ENCODE assay signal across 11 mouse cellular contexts in genomic region chr15:6579769-6580261, GRCm38 (mm10). TPM values are rescaled to one million over a fixed set of nuclear protein-coding genes. Genes with fewer than 3 reads are reported as not detected.
DNase-seq lines count a peak whose midpoint lies in the region; ATAC-seq and TF ChIP-seq lines count a peak whose summit lies in the region.
"Had no signal": no experiment of that assay in that cellular context is flagged by ENCODE, and none has a peak within 500 bp of the region (broad histone marks: within the 10 kb centered on the region; RNA-seq: fewer than 3 reads in every experiment).

No protein-coding gene starts in this region.

- H3K27ac ChIP-seq in lung, embryonic 14.5 days (ENCODE audit: low read depth) = no peak overlapping the region

- DNase-seq in lung, embryonic 14.5 days = no peak
- DNase-seq in lung, postnatal 14 days = no peak
- peak; percentile 38 for DNase-seq in lung, postnatal 25 days (ENCODE audit: low spot score)
- DNase-seq in thymus, postnatal 36 days = peak; percentile 63 to 73
- DNase-seq in urinary bladder, adult 2 months (ENCODE audit: low spot score) = no peak
- DNase-seq in layer of hippocampus, adult 9-10 months (ENCODE audit: low spot score) = no peak
- no peak for DNase-seq in embryo, embryonic 9.5 days (ENCODE audit: extremely low spot score)
- DNase-seq: cerebellum, postnatal 36 days; gastrocnemius, postnatal 10 days; right cerebral cortex, postnatal 14 days had no signal

- no peak for ATAC-seq in lung, embryonic 14.5 days (ENCODE audit: insufficient read depth)
- peak; percentile 72 for ATAC-seq in granulocyte monocyte progenitor cell, adult 5-6 weeks (replicated peaks; ENCODE audit: poor library complexity, severe bottlenecking)

- H3K27me3 ChIP-seq in lung, embryonic 14.5 days (ENCODE audit: insufficient read depth, low read length) = no peaks in the 10 kb centered on the region

- no peak overlapping the region for H3K4me3 ChIP-seq in lung, embryonic 14.5 days (ENCODE audit: low read depth, low read length)

- no peaks in the 10 kb centered on the region for H3K9me3 ChIP-seq in lung, embryonic 14.5 days (ENCODE audit: low read depth, low read length)

- 0 out of 2 replicates have a peak, but pooled peaks cover 2% of the 10 kb centered on the region for H3K4me1 ChIP-seq in lung, embryonic 14.5 days (ENCODE audit: insufficient read depth)

- peak overlapping the region; percentile 53 for H3K4me2 ChIP-seq in lung, embryonic 14.5 days

- TF ChIP-seq CTCF in lung, embryonic 14.5 days (IDR thresholded peaks at IDR 0.05; ENCODE audit: low read depth) = no peak

- no peak overlapping the region for H3K9ac ChIP-seq in lung, embryonic 14.5 days

- 75% methylated on average over 11 of the region's 11 CpGs for WGBS in lung, embryonic 14.5 days

- H3K36me3 ChIP-seq in lung, embryonic 14.5 days (ENCODE audit: insufficient read depth) = no peaks in the 10 kb centered on the region

RNA-seq across cellular contexts. Expression of gene Fyb, which starts 57.2 kb away (rescaled TPM):
- polyA plus RNA-seq in lung, embryonic 14.5 days (2014; fragmentation: Nextera tagmentation; extraction: Ambion mirVana) = 6.2 and 6.5 TPM in 2 replicates
- 32.0 and 40.6 TPM in 2 replicates for total RNA-seq in granulocyte monocyte progenitor cell, adult 5-6 weeks (2014; fragmentation: Nextera tagmentation)
- 10.8 and 22.6 TPM in 2 replicates for total RNA-seq in granulocyte monocyte progenitor cell, adult 5-6 weeks (2017)
- 9.9 and 12.1 TPM in 2 replicates for polyA plus RNA-seq in urinary bladder, adult 2 months (2012; rRNA removed)

Comparison
In these comparisons a context has a peak if more than half of its experiments do, and no peak if none do; other contexts are left out.
1. DNase-seq: peak in lung, postnatal 25 days (single experiment) and thymus, postnatal 36 days (2 of 2); none in lung, embryonic 14.5 days (single experiment), lung, postnatal 14 days (single experiment), urinary bladder, adult 2 months (single experiment), layer of hippocampus, adult 9-10 months (single experiment) and embryo, embryonic 9.5 days (single experiment).